Mouse (Mus musculus): ENCODE data around the gene Lingo4.

Lingo4 gene

DNA sequence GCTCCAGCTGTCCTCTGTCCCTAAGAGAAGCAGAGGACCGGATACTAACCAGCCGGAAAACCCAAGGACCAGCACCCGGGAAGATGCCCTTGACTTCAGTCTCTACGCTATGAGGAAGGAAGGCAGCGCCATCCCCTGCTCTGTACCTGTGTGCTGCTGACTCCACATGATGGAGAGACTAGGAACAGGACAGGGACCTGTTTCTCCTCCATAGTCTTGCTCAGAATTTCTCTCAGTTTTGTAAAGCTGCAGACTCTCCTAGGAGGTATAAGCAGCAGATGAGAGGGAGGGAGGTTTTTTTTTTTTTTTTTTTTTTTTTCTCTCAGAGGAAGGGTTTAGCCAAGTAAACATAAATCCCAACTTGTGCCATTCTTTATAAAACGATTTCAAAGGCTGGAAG lies at the start of gene Lingo4:
TSS of gene Lingo4 (plus strand) at position 301 of the 400 bp plus-strand sequence.
- no peak for DNase-seq (ENCODE audit: low read depth, low spot score)

DNA sequence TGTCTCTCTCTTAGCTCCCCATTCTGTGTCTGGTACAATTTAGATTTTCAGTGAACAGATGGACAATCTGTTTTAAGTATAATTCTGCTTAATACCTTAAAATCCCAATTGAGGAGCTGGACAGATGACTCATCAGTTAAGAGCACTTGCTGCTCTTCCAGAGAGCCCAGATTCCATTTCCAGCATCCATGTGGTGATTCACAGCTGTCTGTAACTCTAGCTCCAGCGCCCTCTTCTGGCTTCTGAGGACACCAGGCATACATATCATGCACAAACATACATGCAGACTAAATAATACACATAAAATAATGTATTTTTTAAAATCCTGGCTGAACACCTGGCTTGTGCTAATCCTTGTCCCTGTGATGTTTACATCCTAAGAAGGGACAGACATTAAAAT lies 37.5 kb upstream of the Lingo4 start:
- peak; percentile 33 for DNase-seq (ENCODE audit: low read depth, low spot score)

DNA sequence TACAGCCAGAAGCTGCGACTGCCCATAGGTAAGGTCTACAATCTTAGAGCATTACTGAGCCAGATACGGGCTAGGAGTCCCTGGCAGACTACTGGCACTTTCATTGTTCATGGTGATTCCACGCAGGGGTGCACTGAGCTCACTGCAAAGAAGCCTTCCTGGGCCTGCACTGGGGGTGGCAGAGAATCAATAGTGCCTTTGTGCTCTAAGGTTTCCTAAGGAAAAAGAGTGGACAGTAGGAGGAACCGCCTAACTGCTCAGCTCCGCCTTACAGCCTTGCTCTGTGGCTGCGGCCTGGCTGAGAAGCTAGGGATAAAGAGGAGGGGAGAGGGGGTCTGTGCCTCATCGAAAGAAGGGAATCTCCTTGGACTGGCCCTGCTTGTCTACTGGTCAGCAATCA lies 36.2 kb upstream of the Lingo4 start, which contains the start of gene C2cd4d:
TSS of gene C2cd4d (plus strand) at position 301 of the 400 bp plus-strand sequence.
- DNase-seq (ENCODE audit: low read depth, low spot score) = no peak

DNA sequence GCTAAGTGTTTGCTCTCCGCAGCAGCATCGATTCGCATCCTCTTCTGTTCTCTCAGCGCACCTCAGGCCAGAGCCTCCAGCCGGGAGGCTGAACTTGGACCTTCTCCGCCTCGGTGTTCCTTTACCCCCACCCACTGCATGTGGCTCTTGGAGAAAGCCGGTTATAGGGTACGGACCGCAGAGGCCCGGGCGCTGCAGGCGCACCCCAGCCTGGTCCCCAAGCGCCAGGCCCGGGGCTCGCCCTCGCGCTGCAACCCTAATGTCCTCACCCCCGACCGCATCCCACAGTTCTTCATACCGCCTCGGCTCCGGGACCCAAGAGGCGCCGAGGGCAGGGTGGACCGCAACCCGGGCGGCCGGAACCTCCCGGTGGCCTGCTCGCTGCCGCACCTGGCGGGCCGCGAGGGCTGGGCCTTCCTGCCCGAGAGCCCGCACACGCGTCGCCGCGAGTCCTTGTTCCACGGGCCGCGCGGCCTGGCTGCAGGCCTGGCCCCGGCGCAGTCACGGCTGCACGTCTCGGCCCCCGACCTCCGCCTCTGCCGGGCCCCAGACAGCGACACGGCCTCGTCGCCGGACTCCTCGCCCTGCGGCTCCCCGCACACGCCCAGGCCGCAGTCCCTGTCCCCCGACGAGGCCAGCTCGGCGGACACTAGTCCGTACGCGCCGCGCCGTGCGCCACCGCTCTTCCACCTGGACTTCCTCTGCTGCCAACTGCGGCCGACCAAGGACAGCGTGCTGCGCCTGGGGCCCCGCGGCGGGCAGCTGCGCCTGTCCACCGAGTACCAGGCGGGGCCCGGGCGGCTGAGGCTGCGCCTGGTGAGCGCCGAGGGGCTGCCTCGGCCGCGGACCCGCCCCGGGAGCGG lies 34.8 kb upstream of the Lingo4 start:
- peak; percentile 61 for DNase-seq (ENCODE audit: low read depth, low spot score)

- no peak for DNase-seq (ENCODE audit: low read depth, low spot score)
Observed at GRCm38 (mm10) chr3:94364154-94364526, 34.2 kb upstream of the Lingo4 start.

DNA sequence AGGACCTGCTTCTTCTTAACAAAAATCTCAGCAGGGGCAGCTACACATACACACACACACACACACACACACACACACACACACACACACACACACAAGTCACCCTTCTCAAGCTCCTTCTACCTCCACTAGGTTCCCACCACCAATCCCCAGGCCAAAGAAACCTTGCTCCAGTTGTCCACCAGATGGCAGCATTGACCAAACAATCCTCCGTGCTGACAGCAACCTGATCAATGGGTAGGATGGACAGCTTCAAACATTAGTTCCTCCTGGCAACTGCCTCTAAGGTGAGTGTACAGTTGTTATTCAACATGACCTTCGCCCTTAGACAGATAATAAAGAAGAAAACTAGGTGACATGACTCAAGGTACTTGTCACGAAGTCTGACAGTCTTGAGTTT lies 31.6 kb upstream of the Lingo4 start:
- DNase-seq (ENCODE audit: low read depth, low spot score) = peak; percentile 90

DNA sequence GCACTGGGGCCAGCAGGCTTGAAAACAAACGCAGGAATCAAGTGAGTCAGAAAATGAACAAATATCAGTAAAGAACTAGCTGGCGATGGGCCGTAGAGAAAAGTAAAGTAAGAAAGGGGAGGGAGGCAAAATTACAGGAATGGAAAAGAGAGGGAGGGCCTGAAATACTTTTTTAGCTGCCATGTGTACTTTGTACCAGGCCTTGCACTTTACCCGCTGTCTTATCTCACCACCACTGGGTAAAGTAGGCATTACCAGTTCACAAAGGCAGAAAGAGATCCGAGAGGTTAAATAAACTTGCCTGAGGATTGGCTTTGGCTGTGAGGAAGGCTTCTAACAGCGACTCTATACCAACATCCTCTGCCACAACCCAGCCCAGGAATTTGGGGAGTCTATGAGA lies 30.8 kb upstream of the Lingo4 start:
- no peak for DNase-seq (ENCODE audit: low read depth, low spot score)

- no peak for DNase-seq (ENCODE audit: low read depth, low spot score)
Observed at GRCm38 (mm10) chr3:94368631-94369030, 29.7 kb upstream of the Lingo4 start.

DNA sequence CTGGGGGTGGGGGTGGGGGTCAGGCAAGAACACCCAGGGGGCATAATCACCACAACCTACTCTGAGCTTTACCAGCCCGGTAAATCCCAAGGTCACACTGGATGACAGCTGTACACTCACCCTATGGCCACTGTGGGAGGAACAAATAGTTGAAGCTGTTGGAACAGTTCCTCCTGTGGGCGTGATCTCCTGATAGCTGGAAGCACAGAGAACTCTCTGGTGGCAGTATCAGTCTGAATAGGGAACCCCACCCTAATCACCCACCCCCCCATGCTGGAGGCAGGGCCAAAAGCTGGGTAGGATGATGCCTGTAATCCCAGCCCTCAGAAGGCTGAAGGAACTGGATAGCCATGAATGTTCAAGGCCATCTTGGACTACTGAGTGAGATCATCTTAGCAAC lies 28.6 kb upstream of the Lingo4 start:
- DNase-seq (ENCODE audit: low read depth, low spot score) = no peak

DNA sequence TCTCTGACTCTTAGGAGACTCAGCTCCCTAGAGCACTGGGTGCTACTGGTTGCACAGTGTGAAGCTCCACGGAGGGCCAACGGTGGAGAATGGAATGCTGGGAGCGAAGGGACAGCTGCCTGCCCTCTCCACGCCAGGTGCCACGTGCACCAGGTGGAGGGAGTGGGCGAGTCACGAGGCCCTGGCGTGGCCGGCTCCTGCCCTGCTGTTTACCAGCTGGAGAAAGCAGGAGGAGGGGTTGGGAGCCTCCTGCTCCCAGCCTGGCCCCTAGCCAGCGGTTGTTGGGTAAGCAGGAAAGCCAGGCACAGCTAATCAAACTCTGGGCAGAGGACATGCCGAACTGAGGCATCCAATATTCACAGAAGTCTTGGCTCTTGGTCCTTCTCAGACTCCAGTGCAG lies 26.7 kb upstream of the Lingo4 start:
- no peak for DNase-seq (ENCODE audit: low read depth, low spot score)

GRCm38 (mm10) chr3:94372038-94372437 lies 26.3 kb upstream of the Lingo4 start:
- no peak for DNase-seq (ENCODE audit: low read depth, low spot score)

DNA sequence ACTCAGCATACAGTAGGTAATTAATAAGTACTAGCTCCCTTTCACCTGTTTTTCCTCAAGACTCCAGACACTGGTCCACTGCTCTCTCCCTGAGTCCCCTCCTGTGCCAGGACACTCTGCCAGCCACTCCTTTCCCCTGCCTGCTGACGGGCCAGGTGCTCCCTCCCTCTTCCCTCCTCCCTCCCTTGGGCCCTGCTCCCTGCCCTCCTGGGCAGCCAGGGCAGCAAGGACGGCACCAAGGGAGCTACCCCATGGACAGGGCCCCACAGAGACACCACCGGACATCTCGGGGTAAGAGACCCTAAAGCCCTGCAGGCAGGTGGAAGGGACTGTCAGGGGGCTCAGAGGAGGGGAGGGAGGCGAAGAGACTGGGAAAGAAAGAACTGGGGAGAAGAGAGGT lies 25.7 kb upstream of the Lingo4 start, which contains the start of gene Rorc:
TSS of gene Rorc (plus strand) at position 154 of the 400 bp plus-strand sequence.
- DNase-seq (ENCODE audit: low read depth, low spot score) = no peak

DNA sequence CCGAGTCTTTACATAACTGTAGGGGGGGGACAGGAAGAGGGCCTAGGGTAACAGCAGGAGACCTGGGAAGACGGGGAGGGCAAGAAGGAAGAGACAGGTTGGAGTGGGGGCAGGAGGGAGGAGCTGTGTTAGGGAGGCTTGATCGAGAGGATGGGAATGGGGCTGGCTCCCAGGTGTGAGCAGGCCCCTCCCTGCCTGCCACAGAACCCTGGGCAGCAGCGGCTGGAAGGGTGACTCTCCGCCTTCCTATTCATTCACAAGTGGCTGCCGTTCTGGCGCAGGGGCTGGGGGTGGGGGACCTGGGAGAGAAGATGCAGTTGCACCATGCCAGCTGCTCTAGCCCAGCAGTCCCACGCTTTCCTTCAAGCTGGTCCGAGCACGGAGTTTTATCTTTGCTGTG lies 25.2 kb upstream of the Lingo4 start:
- no peak for DNase-seq (ENCODE audit: low read depth, low spot score)

DNA sequence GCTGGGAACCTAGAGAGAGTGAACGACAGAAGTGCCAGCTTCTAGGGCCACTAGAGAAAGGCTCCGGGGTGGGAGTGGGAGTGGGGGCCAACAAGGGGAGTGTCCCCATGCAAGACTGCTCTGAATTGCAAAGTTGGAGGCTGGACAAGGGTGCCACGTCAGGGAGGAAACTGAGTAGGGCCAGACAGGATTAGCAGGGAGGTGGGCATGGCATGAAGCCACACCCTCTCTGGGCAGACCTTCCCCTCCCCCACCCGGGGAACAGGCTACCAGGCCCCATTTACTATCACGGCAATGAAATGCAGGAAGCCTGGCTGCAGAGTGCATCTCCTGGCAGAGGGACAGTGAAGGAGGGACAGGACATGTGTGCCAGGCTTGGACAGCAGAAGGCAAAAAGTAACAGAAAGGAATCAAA lies 24.7 kb upstream of the Lingo4 start:
- DNase-seq (ENCODE audit: low read depth, low spot score) = no peak

- DNase-seq (ENCODE audit: low read depth, low spot score) = no peak
Observed at GRCm38 (mm10) chr3:94374636-94375035, 23.7 kb upstream of the Lingo4 start.

- no peak for DNase-seq (ENCODE audit: low read depth, low spot score)
Observed at GRCm38 (mm10) chr3:94375146-94375545, 23.2 kb upstream of the Lingo4 start.

- no peak for DNase-seq (ENCODE audit: low read depth, low spot score)
Observed at GRCm38 (mm10) chr3:94375861-94376260, 22.5 kb upstream of the Lingo4 start.

DNA sequence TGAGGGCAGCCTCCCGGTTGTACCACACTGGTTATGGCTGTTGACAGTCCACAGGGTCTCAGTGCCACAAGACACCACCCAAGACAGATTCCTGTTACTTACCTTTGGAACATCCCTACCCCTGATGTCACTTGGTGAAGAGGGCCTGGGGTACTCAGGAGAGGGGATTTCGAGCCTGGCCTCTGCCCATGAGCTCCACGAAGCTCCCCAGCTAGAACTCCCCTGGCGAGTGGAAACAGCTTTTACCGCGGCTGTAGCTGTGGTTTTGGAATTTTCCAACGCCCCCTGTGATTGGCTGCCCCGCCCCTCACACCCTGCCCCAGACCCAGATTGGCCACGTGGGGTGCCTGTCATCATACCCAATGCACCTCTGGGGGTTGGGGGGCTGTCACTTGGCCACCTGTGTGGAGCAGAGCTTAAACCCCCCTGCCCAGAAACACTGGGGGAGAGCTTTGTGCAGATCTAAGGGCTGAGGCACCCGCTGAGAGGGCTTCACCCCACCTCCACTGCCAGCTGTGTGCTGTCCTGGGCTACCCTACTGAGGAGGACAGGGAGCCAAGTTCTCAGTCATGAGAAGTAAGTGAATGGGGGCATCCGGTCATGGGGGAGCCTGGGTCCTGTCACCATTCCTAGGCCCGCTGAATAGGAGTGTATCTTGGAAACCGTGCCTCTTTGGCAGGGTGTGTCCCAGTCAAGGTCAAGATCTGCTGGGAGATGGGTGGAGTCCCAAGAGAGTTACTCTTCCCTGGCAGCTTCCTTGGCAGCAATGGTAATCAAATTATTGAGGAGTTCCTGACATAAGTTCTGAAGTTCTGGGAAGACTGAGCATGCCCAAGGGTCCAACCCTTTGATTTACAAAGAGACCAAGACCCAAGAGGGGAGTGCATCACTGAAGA lies 21.0 kb upstream of the Lingo4 start:
- no peak for DNase-seq (ENCODE audit: low read depth, low spot score)

DNA sequence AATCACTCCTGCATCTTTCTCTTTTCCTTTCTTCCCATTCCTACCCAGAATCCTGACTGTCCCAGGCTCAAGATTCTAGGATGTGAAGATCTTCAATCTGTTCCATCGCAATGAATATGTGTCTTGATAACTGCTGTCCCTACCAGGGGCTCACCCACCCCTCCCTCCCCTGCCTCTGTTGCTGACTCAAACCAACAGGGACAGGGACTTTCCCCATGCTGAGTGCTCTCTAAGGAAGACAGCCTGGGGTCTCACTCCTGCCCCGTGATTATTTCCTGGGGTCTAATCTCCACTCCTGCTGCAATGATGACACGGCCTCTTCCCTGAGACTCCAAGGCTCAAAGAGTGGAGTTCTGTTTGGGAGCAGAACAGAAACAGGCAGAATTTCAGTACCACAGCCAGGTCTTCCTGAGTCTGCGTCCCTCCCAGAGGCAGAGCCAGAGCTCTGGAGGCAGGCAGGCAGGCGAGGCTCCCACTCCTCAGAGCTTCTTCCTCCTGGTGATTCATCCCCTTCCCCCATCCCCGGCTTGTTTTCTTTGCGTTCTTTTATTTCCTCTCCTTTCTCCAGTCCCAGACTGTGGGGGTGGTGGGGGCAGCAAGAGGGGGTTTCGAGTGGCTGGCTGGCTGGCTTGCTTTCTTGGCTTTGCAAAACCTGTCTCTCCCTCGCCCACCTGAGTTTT lies 18.3 kb upstream of the Lingo4 start:
- DNase-seq (ENCODE audit: low read depth, low spot score) = no peak

DNA sequence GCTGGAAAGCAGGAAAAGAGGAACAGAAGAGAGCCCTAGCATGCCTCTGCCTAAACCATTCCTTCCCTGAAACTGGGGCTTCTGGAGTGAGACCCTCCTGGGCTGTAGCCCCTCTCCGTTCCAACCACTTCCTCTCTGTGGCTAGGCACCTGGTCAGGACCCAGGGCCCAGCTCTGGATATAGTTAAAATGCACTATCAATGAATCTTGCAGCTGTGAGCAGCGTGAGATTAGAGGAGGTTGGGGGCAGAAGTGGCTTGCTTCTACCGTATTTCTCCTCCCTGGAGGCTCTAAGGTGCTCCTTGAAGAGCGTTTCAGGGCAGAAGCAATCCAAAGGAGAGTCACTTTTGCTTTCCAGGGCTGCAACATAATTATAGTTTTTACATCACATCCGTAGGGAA lies 16.0 kb upstream of the Lingo4 start:
- DNase-seq (ENCODE audit: low read depth, low spot score) = no peak

DNA sequence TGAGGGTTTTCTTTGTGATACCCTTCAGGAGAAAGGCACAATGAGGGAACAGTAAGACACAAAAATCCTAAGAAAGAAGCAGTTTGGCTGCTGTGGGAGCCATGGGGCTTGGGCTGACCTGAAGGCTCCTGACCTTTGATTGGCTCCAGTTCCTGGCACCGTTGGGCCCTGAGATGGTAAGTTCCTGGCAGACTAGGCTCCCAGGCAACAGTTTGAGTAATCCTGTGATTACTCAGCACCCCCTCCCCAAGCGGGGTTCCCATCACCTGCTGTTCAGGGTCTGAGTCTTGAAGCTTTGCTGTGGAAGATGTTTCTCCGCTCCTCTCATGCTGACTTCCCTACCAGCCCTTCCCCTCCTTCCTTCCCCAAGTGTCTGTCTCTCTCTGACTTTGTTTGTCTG lies 14.8 kb upstream of the Lingo4 start:
- no peak for DNase-seq (ENCODE audit: low read depth, low spot score)

GRCm38 (mm10) chr3:94386671-94387070 lies 11.6 kb upstream of the Lingo4 start:
- DNase-seq (ENCODE audit: low read depth, low spot score) = no peak

All from mesoderm, embryonic 11.5 days (tissue).